Mouse (Mus musculus) adrenal gland, adult 10 weeks (tissue): ENCODE data around the gene Ddr2. TPM values are rescaled to one million over a fixed set of nuclear protein-coding genes. Genes with fewer than 3 reads are reported as not detected.

ENCODE experiments used
- polyA plus RNA-seq: library from polyadenylated mRNA; stranded (reverse); fragments of 350-450 nt; fragmentation: Illumina TruSeq; extraction: RNeasy Lipid Tissue Mini Kit (QIAGEN cat#74804); gene quantifications from one replicate; pipeline ENCODE4 v1.2.3, GENCODE M21; 2014; ENCODE audit warnings: low read depth, low replicate concordance

The Ddr2 gene
- polyA plus RNA-seq = 26.7 TPM

DNA sequence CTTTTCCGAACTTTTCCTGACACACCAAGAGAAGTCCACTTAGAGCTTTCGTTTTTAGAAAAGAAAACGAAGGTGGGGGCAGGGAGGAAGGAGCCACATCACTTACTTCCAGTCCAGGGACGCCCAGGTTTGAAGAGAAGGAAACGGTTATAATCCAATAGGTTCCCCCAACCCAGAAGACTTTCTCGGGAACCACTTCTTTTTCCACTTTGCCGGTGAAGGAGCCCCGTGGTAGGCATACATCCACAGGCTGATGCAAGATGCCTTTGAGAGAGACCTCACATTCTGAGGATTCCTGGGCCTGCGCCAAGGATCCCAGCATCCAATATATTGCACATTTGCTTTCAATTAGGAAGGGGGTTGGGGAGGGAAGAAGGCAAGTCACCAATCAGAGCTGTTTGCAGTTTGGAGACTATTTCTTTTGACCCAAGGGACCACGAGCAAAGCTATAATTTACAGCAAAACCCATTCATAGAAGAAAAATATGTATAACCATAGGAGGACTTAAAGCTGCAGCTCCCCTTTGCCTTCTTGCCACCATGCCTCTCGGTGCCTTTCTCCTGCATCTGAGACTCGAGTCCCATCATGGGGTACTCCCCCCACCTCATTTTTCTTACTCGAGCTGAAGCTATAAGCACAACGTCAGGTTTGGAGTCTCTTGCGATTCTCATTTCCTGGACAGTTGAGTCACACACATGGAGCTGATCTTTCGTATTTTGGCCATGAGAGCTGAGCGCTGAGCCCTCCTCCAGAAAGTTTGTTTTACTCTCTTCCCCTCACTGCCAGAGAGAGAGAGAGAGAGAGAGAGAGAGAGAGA is at the start of gene Ddr2:
Gene Ddr2, minus strand, starts transcription at position 247 of the 817 bp plus-strand sequence.

GRCm38 (mm10) chr1:169968792-169969515 is 141.6 kb downstream of the Ddr2 start, which contains the start of gene Hsd17b7:
Gene Hsd17b7 (minus strand): TSS chr1:169969241.

DNA sequence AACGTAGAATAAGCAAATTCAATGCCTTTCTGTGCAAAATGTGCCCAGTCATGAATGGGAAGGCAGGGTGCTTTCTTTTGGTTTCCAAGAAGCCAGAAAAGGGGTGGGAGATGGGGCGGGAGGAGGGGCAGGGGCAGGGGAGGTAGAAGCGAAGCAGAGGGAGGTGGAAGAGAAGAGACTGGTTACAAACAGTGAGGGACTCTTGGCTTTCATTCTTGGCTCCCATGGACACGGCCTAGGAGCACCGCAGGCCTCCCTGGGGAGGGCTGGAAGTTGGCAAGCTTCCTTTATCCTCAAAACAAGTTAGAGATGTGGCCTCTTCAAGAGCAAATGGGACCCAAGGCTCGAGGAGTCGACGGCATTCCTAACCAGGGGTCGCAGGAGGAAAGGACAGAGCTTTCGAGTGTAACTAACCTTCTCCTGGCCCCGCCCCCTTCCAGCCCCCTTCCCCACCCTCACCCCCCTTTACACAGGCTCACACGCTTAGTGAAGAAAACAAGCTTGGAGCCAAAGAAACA is 182.0 kb downstream of the Ddr2 start, which contains the start of gene Ccdc190:
Gene Ccdc190, plus strand, starts transcription at position 195 of the 518 bp plus-strand sequence.

Other genes starting within 250 kb of the Ddr2 start
- gene Ccdc190, start 182.1 kb downstream of the Ddr2 start, polyA plus RNA-seq = not detected
- 26.8 TPM for gene Hsd17b7, start 141.5 kb downstream of the Ddr2 start, polyA plus RNA-seq
- gene Uap1, start 64.2 kb upstream of the Ddr2 start, polyA plus RNA-seq = 44.1 TPM
- gene Uhmk1, start 104.6 kb upstream of the Ddr2 start, polyA plus RNA-seq = 183 TPM
- gene Sh2d1b2, start 122.0 kb upstream of the Ddr2 start, polyA plus RNA-seq = not detected
- 2.4 TPM for gene Sh2d1b1, start 166.6 kb upstream of the Ddr2 start, polyA plus RNA-seq
- 2.9 TPM for gene Gm7694, start 195.6 kb upstream of the Ddr2 start, polyA plus RNA-seq
- not detected for gene Spata46, start 198.0 kb upstream of the Ddr2 start, polyA plus RNA-seq